Mouse (Mus musculus) fat pad, adult 2 months (tissue): Measurements from ENCODE around the gene 2810408A11Rik.
"Not testable (repeated sequence)": the region's sequence is repeated elsewhere in the genome, so short reads cannot be mapped to it uniquely, and the experiment has no call there.

Experiments used
- DNase-seq: peaks from one replicate; pipeline ENCODE4 v3.0.0-alpha.2; 2011; ENCODE audit warnings: low read depth, low spot score; ENCODE audit errors: extremely low read depth

2810408A11Rik gene

DNA sequence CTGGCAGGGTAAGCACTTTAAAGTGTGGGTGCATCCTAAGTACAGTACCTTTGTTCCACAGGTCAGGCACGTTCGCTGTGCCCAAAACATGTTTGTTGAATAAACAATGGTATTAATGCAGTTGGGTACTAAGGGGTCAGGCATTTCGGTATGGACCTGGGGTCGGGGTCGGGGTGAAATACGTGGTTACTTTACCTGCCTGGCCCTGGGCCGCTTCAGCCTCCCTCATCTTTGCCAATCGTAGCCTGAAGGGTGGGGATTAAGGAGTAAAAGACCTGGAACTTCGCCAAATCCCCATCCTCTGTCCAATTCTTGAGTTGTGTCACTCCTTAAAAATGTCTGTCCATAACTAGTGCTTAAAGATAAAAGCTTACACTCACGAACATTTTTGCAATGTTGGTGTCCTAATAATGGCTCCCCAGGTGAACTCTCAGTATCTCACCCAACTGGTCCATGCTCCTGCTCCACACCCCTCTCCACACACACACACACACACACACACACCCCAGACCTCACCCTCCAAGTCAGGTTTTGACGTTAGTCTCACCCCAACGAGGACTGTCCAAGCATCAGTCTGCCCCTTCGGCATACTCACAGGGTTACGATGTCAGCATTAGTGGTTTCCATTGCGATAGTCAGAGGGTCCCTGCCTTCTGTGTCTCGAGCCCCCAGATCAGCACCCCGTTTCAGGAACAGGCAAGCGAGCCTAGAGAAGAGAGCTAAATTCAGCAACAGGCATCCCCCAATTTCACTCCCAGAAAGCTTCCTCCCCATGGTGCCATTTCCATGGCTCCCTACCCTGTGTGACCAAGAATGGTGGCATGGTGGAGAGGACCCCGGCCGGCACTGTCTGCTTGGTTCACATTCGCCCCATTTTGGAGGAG, 18.8 kb downstream of the 2810408A11Rik start:
- peak; percentile 55 for DNase-seq

DNA sequence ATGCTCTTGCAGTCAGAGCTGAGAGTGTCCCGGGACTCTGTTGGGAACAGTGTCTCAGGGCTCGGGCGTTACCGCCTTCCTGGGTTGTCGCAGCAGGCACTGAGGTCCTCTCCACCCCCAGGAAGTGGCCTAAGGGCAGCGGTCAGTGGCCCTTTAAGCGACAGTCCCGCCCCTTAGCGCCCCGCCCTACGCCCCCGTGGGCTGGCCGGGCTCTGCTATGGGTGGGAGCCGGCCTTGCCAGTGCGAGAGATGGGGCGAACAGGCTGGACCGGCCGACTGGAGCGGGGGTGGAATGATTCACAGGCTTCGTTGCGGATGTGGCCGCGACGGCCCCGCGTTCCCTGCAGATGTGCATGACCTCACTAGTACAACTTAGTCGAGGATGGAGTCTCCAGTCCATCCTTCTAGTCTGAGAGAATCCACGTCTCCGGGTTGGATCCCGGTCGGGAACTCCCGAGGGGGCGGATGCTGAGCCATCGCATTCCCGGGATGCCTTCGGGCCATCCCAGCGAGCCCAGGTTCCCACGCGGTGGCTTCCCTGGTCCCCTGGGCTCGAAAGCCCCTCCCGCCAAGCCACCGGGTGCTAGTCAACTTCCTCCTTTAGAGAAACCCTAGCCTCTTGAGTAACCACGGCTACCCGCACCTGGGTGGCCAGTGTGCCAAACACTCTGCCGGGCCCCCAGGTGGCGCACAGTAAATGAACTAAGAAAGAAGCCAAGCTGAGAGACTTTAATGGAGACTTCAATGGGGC, 19.8 kb downstream of the 2810408A11Rik start, which contains the start of gene Kctd11:
TSS of gene Kctd11 (minus strand) at position 554 of the 751 bp plus-strand sequence.
- peak; percentile 51 for DNase-seq

DNA sequence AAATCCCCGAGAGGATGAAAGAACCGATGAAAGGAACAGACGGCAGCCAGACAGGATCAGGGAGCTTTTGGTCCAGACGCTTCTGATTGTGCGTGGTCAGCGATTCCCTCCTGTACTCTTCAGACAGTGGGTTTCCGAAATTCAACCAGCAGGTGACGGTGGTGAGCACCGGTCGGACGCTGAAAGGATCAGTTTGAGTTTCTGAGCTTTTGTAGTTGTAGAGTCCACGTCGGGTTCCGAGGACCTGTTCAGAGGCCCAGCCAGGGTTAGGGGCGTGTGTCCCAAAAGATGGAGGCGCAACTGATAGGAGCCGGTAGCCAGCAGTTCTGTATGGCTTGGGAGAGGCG, 20.3 kb downstream of the 2810408A11Rik start:
- no peak for DNase-seq

DNA sequence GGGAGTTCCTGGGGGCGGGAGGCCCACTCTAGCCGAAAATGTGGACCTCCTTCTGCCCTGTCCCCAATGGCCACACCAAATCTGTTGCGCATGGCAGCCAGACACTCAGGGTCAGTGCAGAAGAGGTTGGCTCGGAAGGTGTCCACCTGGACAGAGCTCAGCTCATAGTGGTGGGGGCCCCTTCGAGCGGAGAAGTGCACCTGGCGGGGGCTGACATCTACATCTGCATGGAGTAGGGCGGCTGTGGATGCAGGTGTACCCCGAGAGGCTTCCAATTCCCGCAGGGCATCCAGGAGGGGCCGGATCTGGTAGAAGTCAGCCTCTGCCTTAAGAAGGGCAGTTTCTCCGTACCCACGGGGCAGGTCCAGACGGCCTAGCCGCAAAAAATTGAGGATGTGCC, 21.1 kb downstream of the 2810408A11Rik start:
- DNase-seq = no peak

DNA sequence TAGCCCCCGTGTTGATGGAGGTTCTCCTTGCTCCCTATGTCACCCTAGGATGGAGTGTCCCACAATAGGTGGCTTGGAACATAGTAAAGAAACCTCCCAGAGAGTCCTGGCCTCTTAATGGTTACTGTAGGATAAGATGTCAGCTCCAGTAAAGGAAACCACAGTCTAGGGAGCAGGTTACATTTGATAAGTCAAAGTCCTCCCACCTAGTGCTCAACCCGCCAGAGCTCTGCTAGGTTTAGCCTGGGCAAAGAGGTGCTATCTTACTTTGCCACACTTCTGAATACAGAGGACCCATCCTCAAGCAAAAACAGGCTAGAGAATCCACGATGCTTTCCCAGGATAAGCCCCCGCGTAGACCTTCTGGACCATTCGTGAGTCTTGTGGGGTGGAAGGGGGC, 21.8 kb downstream of the 2810408A11Rik start:
- DNase-seq = no peak

DNA sequence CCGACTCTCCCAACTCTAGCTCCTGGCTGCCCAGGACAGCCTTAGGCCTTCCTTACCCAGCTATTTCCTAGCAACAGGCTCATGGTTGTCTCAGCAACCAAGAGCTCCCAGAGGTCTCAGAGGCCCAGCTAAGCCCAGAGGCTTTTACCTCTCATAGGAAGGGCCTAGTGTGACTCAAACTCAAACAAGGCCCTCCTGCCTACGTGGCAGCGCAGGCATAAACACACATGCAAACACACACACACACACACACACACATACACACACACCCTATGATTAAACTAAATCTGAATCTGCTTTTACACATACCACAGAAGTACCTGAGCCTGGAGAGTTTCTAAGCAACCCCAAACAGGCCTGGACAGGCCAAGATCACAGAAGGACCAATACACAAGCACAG, 22.4 kb downstream of the 2810408A11Rik start:
- DNase-seq = no peak

DNA sequence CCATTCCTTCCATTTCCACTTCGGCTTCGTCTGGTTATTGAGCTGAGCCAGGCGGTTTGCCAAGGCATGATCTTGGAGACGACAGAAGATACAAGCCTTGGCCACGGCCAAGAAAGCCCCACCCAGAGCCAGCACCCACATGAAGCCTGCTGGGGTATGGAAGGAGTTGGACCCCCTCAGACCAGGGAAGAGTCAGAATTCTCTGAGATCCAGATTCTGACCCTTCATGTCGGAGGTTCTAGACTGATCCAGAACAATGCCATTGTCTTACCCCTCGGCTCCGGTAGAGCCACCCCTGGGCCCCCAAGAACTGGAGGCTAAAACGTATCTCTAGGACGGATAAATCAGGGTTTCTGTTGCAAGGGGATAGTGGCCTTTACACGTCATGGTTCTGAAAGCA, 22.9 kb downstream of the 2810408A11Rik start, which contains the start of gene Tmem95:
TSS of gene Tmem95 (minus strand) at position 141 of the 400 bp plus-strand sequence.
- no peak for DNase-seq

DNA sequence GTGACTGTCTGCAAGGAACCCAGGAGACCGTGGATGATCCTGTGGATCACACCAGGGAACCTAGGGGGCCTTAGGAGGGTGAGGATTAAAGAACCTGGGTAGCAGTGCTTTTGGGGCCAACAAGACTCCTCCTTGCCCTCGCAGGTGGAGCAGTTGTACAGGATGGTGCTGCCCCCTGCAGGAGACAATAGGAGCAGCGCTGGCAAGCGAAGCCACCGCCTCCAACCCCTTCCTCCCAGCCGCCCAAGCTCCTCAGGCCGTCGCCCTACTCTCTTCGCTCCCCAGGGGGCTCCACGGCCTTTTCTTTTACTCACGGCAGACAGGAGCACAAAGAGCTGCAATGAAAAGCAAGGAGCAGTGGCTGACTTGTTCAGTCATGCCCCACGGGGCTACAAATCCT, 23.9 kb downstream of the 2810408A11Rik start:
- no peak for DNase-seq

DNA sequence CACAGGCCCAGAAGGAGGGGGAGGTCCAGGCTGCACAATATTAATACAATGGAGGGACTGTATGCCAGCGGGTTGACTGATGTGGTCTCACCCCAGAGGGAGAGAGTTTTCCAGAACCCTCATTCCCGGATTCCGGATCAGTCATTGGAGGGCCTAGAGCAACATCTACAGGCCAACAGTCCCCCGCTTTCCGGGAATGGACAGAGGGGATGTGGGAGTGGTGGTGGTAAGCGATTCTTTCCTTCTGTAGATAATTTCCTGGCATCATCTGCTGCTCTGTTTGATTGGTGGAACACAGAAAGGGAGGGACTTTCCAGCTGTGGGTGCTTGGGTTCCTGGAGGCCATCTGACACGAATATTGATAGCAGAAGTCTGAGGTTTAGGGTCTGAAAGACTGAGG, 24.6 kb downstream of the 2810408A11Rik start:
- DNase-seq = no peak

DNA sequence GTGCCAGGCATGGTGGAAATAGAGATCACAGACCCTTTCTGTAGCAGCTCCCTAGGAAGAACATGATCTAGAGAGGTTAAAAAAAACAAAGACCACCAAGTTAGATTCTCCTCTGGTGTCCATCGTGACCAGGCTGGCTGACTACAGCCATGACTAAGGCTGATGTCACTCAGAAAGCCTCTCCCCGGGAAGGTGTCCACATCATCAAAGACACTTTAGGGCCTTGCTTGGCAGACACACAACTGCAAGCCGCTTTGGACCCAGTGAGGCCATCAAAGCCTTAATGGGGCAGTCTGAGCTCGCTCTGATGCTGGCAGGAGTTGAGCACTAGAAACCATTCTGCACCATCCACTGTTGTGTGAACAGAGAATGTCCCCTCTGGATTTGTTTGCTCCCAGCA, 28.3 kb downstream of the 2810408A11Rik start:
- no peak for DNase-seq

DNA sequence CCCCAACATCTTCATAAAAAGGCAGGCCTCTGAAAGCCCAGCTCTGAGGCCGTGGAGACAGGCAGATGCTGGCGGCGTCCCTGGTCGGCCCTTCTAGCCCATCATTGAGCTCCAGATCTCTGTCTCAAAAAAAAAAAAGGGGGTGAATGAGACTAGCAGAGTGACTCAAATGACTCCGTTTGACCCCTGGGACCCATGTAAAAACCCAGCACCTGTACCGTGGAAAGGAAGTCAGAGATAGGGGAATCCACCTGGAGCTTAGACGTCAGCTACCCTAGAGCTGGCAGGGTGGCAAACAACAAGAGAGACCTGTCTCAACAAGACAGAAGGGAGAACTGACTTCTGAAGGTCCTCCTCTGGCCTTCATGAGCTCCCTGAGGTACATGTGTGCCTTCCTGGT, 29.0 kb downstream of the 2810408A11Rik start:
- no peak for DNase-seq

DNA sequence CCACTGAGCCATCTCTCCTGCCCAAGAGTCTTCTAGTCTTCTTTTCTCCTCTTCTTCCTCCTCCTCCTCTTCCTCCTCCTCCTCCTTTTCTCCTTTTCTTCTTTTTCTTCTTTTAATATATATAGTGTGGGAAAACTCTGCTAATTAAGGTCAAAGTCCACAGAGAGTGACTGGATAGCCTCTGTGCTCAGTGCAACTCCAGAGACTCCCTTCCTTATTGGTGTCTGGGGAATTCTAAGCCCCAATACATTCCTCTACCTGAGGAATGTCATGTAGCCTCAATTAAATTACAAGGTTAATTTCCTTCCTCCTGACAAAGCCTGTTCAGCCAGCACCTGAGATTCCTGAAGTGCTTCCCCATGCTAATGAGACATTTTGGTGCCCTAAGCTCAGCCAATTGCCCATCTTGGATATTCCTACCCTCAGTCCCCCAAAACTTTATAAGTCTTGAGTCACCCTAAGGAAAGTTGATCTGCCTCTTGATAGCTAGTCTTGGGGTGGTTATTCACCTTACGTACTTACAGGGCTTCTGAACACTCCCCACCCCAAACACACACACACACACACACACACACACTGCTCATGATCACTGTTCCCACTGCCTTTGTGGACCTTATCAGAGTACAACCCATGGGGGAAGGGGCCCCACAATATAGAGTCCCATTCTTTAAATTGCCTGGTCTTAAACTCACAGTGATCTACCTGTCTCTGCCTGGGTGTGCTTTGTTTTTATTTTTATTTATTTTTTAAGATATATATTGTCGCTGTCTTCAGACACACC, 30.3 kb downstream of the 2810408A11Rik start:
- DNase-seq = no peak

DNA sequence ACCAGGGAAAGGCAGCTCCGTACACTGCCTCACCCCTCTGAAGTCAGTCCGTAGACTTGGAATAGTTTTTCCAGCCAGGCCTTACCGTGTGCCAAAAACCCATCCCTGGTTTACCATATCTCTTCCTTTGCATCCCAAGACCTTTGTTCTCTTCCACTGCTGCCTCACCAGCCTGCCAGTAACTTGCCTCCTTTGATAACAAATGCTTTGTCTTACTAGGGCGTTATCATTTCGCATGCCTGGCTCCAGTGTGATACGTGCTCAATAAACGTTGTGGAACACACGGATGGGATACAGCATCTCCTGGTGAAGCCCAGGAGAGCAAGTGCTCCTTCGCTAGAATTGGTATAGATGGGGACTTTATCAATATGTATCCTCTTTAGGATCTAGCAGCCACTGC, 33.5 kb downstream of the 2810408A11Rik start:
- DNase-seq = no peak

DNA sequence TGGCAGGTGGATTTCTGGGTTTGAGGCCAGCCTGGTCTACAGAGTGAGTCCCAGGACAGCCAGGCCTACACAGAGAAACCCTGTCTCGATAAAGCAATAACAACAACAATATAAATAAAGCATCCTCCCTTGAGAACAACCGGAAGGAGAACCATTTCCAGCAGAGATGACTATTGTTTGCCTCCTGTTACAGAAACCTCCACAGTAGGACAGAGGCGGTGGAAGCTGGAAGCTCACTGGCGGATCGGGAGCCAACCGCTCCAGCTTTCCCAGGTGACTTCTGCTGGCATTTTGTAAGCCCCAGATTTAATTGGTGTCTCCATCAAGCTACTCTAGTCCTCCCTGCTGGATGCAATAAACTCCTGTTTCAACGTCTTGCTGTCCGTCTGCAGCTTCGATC, 35.2 kb downstream of the 2810408A11Rik start:
- DNase-seq = no peak

DNA sequence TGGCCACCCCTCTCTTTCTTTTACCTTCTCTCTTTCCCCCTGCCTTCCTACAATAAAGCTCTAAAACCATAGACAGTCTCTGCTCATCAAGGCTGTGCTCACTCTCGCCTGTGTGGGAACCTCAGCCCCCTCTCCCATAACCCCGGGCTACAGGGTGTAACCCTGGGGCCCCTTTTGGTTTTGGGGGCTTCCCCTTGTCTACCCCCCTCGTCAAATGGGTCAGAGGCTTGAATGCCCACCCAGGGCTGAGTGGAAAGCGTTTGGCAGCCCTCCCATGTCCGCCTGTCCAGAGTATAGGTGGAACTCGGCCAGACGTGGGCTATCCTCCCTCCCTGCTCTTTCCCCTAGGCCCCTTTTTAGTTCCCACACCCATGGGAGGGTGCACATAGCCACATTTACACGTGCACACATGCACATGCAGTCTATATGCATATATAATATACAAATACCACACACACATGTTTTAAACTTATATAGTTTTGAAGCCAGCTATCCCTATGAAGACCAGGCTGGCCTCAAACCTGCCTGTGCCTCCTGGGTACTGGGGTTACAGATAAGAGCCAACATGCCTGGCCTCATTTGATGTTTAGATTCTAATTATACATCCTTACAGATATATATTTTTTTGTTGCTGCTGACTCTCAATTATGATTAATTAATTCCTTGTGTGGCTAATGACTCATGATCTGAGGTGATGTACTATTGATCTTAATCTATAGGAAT, 36.5 kb downstream of the 2810408A11Rik start:
- DNase-seq = no peak

DNA sequence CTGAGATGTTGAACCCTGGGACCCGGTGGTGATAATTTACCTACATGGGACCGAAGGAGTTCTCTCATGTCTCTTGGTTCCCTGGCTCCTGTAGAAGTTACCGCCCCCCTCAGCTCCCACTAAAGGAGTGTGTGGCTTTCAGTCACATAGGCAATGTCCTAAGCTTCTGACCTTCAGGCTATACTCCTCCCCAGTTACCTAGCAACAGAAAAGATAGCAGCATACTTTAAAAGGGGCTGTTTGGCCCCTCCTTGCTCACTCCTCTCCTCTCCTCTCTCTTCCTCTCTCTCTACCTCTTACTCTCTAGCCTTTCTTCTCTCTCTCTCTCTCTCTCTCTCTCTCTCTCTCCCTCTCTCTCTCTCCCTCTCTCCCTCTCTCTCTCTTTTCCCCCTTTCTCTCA, 37.1 kb downstream of the 2810408A11Rik start:
- DNase-seq = not testable (repeated sequence)

DNA sequence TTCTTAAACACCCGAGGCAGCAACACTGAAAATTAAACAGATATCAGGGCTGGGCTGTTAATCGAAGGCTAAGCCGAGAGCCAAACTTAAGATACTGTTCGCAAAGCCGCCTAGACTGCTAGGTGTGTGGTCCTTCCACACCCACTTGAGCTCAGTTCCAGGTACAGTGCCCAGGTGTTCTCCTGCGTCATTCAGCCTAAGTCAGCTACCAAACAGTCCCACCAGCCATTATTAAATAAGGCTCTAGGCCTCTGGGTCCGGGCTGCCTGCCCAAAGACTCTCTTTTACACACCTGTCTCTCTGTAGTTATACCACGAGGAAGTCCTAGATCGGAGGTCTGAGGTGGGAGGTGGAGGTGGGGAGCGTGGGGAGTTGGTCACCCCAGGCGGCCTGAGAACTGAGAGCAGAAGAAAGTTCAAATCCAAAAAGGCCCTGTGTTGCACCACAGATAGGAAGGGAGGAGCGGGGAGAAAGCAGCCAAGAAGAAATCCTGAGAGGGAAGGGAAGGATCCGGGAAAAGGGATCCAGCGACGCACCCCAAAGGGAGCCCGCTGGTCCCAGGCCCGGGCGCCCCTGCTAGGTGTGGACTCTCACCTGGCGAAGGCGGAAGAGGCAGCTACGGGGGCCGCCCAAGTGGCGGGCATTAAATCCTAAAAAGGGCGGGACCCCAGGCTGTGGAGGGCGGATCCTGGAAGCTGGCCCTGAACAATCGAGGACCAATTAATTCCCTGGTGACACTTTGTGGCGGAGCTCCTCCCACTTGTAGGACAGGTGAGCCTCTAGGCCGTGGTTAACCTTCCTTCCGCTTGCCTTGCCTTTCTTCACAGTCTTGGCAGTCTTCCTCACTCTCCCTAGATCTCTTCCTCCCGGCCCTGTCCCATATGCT, 42.4 kb downstream of the 2810408A11Rik start, which contains the start of gene Tnk1:
TSS of gene Tnk1 (minus strand) at position 618 of the 886 bp plus-strand sequence.
- no peak for DNase-seq

DNA sequence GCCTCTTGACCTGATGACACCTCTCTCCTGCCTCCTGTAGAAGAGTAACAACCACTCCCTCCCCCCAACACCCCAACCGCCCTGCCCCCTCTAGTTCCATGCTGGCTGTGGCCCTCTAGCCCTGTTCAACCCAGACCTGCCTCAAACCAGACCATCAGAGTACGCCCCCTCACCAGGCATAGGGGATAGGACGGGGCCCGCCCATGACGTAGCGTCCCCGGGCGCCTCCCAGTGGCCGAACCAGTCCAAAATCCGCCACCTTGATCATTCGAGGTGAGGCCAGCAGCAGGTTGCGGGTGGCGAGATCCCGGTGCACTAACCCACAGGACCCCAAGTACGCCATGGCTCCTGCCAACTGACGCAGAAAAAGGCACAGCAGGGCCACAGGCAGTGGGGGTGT, 45.4 kb downstream of the 2810408A11Rik start:
- DNase-seq = no peak

DNA sequence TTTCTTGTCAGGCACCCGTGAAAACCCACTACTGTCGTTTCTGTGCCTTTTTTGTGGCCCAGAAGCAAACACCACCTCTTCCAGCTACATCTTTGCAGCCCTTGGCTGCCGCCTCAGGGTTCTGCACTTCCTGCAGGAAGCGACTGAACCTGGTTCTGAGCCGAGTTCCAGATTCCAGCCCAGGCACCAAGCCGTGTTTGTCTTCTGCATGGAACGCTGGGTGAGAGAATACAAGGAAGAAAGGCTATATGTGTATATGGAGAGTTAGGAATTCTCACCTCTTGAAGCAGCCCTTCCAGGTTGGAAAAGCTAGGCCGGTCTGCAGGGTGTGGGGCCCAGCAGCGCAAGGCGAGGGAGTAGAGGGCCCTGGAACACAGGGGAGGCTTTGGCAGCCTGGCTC, 46.1 kb downstream of the 2810408A11Rik start:
- DNase-seq = no peak

DNA sequence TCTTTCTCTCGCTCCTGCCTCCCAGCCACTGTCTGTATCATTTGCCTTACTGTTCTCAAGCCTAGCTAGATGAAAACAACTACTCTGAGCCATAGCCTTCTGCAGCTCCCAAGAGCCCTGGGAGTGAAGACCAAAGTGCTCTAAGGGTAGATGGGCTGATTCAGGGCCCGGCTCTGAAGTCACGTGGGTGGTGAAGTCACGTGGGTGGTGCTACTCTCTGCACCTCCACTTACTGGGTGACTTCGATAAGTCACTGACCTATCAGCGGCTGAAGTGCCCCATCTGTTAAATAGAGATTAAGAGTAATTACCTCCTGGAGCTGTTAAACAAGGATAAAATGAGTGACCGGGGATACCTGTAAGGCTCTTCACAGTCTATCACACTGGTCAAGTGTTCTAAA, 46.8 kb downstream of the 2810408A11Rik start:
- no peak for DNase-seq
